Mouse (Mus musculus): ENCODE results near the gene Gm20721.

- no peak for TF ChIP-seq CTCF (conservative IDR thresholded peaks at IDR 0.05; ENCODE audit: low read length)
- no peak for TF ChIP-seq NANOG (IDR thresholded peaks at IDR 0.05; ENCODE audit: borderline replicate concordance, low read length)
- TF ChIP-seq POU5F1 (IDR thresholded peaks at IDR 0.05; ENCODE audit: borderline replicate concordance, low read length): no peak
These were observed 16.6 kb downstream of the Gm20721 start for GRCm38 (mm10) chr2:174329663-174330615.

All from E14TG2a.4 (cell line).